Mouse (Mus musculus) left cerebral cortex, adult 18-20 months (tissue): ENCODE data around the gene Dnajb5. TPM values are rescaled to one million over a fixed set of nuclear protein-coding genes. Genes with fewer than 3 reads are reported as not detected.

Experiments used
- DNase-seq, 2 experiments: peaks; one replicate each; pipeline ENCODE4 v3.0.0; 2021 to 2022; ENCODE audit warnings: low spot score in 2 of 2, mixed read lengths in 1 of 2
- total RNA-seq, 2 experiments: library from RNA; stranded (reverse); gene quantifications; 2 replicates each; pipeline ENCODE4 v1.2.3; 2021

Gene Dnajb5
- total RNA-seq, 2 experiments from 2014 or later: 262 to 268 TPM

DNA sequence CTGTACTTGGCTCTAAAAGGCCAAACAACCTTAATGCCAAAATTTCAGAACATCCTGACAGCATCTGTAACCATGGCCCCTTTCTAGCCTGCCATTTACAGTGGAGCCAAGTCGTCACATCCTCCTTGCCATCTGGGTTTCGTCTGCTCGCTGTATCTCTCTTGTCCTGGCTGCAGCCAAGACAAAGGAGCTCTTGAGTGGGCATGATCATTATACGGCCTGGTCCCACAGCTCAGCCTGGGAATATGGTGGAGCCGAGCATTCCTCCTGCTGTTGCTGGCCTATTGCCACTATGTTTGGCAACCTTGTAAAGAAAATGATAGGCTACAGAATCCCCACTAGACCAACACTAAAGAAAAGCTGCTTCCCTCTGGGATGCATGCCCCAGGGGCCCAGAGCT is 6.3 kb upstream of the Dnajb5 start:
- DNase-seq: no peak

- DNase-seq: no peak
These were observed 5.4 kb upstream of the Dnajb5 start for GRCm38 (mm10) chr4:42944185-42944584.

DNA sequence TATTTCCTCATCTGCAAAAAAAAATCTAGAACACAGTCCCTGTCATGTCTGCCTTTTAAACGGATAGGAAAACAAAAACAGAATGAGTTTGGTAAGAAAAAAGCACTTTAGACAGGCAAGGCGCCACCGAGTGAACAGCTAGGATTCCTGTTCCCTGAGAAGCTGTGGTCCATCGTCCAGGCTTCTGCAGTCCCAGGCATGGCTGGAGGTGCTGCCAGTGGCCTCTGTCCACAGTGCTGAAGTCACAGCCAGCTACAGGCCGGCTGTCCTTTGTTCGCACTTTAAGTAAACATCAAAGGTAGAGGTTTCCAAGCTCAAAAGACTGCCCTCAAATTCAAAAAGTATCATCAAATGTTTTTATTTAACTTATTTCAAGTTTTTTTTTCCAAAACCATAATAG is 4.6 kb upstream of the Dnajb5 start:
- no peak for DNase-seq

DNA sequence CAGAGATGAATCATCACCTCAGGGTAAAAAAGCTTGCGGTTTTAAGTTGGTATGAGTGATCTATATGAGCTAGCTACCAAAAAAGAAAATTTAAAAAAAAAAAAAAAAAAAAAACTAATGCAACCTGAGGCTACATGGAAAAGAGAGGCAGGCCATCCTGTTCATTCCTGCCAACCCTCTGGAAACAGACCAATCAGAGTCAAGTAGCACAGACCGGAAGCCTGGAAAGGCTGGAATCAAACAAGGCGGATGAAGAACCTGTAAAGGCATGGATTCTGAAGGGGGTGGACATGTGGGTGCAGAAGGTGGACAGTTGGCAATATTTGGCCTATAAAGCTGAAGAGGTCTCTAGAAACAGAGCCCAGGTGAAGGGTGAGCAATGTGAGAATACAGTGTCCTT is 4.2 kb upstream of the Dnajb5 start:
- no peak for DNase-seq

DNA sequence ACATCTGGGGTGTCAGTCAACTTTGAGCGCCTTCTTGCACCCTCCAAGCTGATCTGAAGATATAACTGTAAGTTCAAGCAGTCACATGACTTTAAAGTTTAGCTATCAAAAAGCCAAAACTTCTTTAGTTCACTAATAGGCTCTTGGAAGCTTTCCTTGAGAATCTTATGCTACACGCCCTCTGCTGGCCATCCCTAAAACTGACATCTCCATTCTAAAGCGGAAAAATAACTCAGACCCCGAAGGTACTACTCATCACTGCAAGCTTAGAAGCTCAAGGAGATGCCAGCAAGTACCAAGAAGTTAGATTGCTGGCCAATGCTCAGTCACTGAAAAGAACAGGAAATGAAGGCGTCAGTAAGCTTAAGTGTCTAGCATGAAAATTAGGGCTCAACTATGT is 3.7 kb upstream of the Dnajb5 start:
- peak; percentile 71 to 79 for DNase-seq

GRCm38 (mm10) chr4:42946733-42947290 is 2.8 kb upstream of the Dnajb5 start:
- peak; percentile 83 to 92 for DNase-seq

DNA sequence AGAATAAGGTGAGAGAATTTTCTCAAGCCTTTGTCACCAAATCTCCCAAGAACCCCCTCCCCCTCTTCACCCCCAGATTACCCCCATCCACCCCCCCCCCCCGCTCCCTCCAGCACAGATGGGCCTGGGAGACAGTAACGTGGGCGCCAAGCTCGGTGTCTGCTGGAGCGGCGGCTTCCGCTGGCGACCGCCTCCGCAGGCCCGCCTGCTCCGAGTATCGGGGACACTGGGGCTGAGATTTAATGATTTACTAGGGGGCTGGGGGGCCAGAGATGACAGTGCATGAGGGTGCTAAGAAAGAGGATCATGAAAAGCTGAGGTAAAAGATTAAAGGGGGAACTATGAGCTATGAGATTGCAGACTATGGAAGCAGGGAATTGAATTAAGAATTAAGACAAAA is 1.1 kb upstream of the Dnajb5 start:
- DNase-seq: peak; percentile 65 to 80

DNA sequence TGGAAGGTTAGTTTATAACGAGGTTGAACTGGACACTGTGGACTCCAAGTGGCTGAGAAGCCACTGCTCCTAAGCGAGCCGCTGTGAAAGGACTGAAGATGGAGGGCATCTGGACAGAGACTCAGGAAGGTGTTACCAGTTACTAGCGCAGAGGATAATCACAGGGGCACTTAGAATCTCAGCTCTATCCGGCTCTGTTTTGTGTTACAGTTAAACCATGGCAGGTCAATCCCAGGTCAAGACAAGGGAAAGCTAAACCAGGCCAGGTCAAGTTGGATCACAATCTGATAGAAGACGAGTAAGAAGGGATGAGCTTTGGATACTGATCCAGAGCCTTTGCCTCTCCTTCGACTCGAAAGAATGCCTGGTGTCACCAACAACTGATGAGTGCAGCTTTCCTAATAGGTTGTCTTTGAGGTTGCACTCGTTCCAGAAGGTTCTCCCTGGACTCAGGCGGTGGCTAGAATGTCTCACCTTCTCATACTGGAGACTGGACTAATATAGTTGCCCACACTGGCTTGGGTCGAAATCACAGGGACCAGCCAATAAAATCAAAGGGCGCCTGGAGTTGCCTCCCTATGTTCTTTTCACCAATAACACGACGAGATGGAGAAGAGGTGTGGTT is 451 bp upstream of the Dnajb5 start:
- DNase-seq: no peak

DNA sequence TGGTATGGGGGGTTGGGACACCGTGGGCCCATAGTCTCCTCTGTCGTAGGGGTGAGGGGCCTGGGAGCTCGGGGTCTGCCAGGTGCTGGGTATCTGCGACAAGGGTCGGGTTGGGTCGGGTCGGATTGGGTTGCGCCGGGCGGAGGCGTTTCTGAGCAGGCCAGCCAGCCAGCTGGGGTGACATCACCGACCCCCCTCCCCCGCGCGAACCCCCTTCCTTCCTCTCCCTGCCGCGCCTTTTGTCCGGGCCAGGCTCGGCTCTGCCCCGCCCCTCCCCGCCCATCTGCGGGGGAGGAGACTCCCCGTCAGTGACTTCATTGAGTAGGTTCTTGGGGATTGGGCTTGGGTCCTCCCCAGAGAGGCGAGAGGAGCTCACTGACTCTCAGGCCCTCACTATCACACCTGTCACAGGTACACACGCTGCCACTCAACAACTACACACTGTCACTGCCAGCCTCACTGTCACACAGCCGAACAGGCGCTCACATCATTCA is 498 bp downstream of the Dnajb5 start:
- peak; percentile 87 to 90 for DNase-seq

GRCm38 (mm10) chr4:42951206-42952195 is 1.9 kb downstream of the Dnajb5 start:
- no peak for DNase-seq

DNA sequence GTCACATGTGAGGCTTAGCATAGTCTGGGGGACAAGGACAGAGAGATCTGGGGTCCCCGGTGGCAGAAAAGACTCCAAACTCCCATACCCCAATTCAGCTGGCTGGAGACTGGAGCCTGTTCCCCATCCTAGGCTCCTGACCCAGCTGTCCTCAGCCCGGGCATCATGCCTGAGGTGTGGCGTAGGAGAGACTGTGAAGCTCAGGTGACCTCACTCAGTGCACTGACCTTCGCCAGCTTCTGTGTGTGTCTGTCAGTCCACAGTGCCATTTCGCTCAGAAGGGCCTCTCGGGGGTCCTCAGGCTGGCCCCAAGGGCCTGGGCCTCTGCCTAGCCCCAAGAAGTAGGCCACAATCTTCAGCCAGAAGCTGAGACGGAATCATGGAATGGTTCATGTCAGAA is 2.9 kb downstream of the Dnajb5 start:
- no peak for DNase-seq

- peak in 1 of 2 experiments; percentile 60 for DNase-seq
These were observed 4.0 kb downstream of the Dnajb5 start for GRCm38 (mm10) chr4:42953435-42954094.

DNA sequence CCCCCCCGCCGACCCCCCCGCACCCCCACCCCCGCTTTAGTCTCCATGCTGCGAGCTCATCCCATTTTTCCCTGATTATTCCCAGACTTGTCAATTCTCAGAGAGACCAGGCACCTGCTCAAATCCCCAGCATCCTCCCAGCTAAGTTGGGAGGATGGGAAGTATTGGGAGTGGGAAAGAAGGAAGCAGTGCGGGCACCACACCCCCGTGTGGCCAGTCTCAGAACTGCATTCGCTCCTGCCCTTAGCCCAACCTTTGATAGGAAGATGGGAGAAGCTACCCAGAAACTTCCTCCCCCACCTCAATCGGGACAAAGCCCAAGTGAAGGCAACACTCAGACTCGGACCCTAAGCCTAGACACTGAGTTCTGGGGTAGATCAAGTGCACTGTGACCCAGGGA is 4.7 kb downstream of the Dnajb5 start:
- peak; percentile 80 to 83 for DNase-seq

- DNase-seq: no peak
These were observed 5.6 kb downstream of the Dnajb5 start for GRCm38 (mm10) chr4:42955200-42955599.

GRCm38 (mm10) chr4:42956581-42956980 is 7.0 kb downstream of the Dnajb5 start:
- no peak for DNase-seq

DNA sequence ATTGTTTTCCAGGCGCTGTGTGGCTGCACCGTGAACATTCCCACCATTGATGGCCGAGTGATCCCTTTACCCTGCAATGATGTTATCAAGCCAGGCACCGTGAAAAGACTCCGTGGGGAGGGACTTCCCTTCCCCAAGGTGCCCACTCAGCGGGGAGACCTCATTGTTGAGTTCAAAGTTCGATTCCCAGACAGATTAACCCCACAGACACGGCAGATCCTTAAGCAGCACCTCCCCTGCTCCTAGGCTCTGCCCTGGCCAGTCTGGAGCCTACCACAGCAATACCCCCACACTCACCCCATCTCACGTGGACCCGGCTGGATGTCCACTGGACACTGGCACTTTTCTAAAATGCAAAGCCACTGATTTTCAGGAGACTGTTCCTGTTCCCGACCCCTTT is 7.7 kb downstream of the Dnajb5 start:
- no peak for DNase-seq

- DNase-seq: no peak
These were observed 8.4 kb downstream of the Dnajb5 start for GRCm38 (mm10) chr4:42957979-42958378.

DNA sequence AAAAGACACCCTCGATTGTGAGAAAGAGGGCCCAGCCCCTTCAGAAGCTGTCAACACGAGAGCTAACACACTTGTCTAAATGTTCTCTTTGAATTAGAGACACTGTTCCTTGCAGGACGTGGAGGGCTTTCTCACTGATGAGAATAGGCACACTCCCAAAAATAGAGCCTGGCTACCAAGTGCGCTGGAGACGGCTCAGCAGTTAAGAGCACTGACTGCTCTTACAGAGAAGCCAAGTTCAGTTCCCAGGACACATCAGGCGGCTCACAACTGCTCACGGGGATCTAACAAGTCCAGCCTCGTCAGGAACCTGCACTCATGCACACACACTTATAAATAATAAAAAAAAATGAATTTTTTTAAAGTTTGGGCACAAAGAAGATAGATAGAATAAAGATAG is 9.3 kb downstream of the Dnajb5 start:
- no peak for DNase-seq

DNA sequence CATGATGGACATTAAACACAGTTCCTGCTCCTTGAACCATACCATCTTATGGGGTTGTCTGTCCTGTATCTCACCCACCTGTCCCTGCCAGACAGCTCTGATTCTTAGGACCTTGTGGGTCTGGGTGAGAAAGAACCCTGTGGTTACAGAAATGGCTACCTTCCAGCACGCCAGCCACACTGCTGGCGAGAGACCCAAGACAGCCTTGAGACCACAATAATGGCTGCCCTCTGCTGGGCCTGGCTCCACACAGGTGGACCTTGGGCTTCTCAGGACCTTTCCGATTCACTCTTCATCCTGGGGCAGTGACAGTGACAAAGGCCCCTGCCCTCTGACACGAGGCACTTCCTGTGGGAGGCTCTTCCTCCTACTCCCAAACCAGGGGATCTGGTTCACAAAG is 9.8 kb downstream of the Dnajb5 start:
- no peak for DNase-seq

GRCm38 (mm10) chr4:42961592-42961991 is 12.0 kb downstream of the Dnajb5 start:
- DNase-seq: peak; percentile 74 to 76

GRCm38 (mm10) chr4:42963480-42963879 is 13.9 kb downstream of the Dnajb5 start:
- no peak for DNase-seq
